Mouse (Mus musculus) right cerebral cortex, postnatal 14 days (tissue): Measurements from ENCODE around the gene Zfp874a.

Experiments used
- DNase-seq: peaks from one replicate; pipeline ENCODE4 v3.0.0; 2022

Gene Zfp874a

GRCm38 (mm10) chr13:67375050-67375911, 76.1 kb downstream of the Zfp874a start, which contains the start of the genes Gm28041 and Zfp456:
Gene Gm28041 (minus strand): TSS chr13:67375733.
Gene Zfp456 (minus strand): TSS chr13:67375810.
- DNase-seq, result peak; percentile 17
